Comparison of ENCODE assay signal across 15 mouse cellular contexts in genomic region chr6:23356141-23356540, GRCm38 (mm10).
DNase-seq lines count a peak whose midpoint lies in the region.
"Had no signal": no experiment of that assay in that cellular context is flagged by ENCODE, and none has a peak within 500 bp of the region (broad histone marks: within the 10 kb centered on the region; RNA-seq: fewer than 3 reads in every experiment).

No protein-coding gene starts in this region.

- DNase-seq in ES-CJ7 (ENCODE audit: low read depth, low spot score) (peak; percentile 70), R1 (ENCODE audit: low read depth, low spot score) (peak; percentile 82)
- peak; percentile 37 for DNase-seq in brain, adult 2 months (ENCODE audit: low read depth, low spot score)
- no peak for DNase-seq in spleen, adult 12 weeks (ENCODE audit: low spot score)
- DNase-seq in left cerebral cortex, adult 11 months (ENCODE audit: low spot score), result no peak
- DNase-seq: adrenal gland, adult 8-10 months; adrenal gland, postnatal 14 days; adrenal gland, postnatal 36 days; B cell, adult 2 months; cerebellum, adult 11 months; cerebellum, adult 18-20 months; cerebellum, adult 8-10 months; cerebellum, adult 9-11 months; cerebellum, postnatal 14 days; forebrain, postnatal 0 days had no signal

Comparison
In these comparisons a context has a peak if more than half of its experiments do, and no peak if none do; other contexts are left out.
1. DNase-seq: peak in ES-CJ7 (single experiment), R1 (single experiment) and brain, adult 2 months (single experiment); none in spleen, adult 12 weeks (single experiment) and left cerebral cortex, adult 11 months (single experiment).